Mouse (Mus musculus) adrenal gland, adult 18-20 months (tissue): ENCODE measurements around the gene Ociad1. TPM values are rescaled to one million over a fixed set of nuclear protein-coding genes. Genes with fewer than 3 reads are reported as not detected.
"Not testable (repeated sequence)": the region's sequence is repeated elsewhere in the genome, so short reads cannot be mapped to it uniquely, and the experiment has no call there.

Experiments
- DNase-seq, 2 experiments: peaks; one replicate each; pipeline ENCODE4 v3.0.0; 2021 to 2022; ENCODE audit warnings: low spot score in 2 of 2
- total RNA-seq, 2 experiments: library from RNA; stranded (reverse); gene quantifications; 1 replicate in 1 of 2; 2 replicates in 1 of 2; pipeline ENCODE4 v1.2.3; 2021

The Ociad1 gene
- total RNA-seq, 2 experiments from 2014 or later: 245 to 250 TPM

DNA sequence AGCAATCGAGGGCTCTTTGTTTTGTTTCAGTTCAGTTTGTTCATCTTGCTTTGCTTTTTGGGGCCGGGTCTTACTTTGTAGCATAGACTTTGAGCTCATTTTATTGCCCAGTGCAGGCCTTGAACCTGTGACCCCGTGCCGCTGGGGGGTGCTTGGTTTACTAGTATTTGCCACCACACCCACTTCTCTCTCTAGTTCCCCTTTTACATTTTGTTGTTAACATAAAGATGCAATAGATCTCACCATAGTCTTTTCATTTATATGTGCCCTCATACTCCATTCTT lies 12.1 kb upstream of the Ociad1 start:
- no peak for DNase-seq

DNA sequence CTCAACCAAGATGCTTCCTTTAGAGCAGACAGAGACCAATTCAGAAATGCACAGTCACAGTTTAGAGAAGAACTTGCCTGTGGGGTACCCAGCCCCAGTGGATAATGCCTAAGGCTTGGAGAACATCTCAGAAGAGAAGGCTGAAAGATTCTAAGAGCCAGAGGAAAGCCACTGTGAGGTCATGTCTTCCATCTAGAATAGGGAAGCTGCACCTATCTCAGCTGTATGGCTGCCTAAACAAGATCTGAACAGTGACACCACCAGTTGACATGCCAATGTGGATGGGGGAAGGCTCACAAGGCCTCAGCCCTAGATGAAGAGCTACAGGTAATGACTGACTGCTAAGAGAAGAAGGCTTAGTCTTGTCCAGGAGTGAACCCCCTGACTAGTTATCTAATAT lies 8.5 kb upstream of the Ociad1 start:
- no peak for DNase-seq

DNA sequence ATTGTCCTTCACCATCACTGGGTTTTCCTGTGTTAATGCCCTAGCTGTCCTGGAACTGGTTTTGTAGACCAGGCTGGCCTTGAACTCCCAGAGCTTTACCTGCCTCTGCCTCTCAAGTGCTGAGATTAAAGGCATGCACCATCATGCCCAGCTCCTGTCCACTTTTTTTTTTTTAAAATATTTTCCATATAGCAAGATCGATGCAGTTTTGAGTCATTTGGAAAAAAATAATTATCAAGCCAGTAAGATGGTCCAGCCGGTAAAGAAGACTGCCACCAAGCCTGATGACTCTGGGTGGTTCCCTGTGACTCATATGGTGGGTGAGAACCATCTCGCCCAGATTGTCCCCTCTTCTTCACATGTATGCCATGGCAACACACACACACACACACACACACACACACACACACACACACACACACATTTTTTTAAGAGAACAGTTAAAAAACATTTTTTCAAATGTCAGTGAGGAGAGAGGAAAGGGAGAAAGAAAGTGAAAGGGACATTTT lies 7.1 kb upstream of the Ociad1 start:
- no peak for DNase-seq

DNA sequence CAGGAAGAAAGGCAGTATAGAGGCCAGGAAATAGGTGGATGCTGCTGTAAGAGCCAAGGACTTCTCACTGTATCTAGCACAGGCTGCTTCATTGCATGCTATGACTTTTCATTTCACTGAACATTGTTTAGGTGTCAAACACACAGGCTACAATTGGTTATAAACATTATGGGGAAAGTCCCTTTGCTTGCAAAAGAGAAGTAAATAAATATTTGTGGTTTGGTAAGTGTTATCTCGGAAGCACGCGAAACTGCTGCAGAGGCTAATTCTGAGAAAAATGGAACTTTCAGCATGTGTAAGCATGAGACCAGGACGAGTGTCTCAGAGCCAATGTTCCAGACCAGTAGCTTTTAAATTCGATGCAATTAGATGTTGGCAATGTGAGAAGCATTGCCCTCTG lies 6.0 kb upstream of the Ociad1 start:
- DNase-seq: no peak

DNA sequence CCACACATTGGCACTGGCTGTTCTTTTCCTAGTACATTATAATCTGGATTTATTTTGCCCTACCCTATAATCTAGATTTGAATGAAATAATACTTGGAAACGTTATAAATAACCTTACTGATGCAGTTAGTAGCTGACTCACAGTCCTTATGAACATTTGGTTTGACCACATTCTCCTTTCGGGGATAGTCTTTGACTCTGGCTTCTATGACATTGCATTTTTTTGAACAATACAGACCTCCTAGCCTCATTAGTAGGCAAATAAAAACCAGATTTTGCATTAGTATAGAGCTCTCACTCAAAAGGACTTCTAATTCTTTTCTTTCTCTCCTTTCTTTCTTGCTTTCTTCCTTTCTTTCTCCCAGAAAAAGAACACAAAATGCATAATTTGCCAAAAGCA lies 2.7 kb upstream of the Ociad1 start:
- no peak for DNase-seq

DNA sequence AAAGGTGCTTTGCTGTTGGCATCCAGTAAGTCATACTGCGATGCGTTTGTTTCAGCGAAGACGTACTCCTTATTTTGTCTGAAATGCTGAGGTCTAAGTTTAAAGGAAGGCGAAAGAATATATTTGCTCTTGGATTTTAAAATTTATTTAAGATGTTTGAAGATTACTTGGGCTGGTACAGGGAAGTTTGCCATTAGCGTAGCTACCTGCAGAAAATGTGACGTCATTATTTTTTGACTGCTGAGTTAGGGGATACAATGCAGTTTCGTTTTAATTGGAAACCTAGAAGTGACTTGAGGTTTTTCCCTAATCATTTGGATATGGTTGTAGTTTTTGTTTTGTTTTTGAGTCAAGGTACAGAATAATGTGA lies 859 bp downstream of the Ociad1 start:
- no peak for DNase-seq

DNA sequence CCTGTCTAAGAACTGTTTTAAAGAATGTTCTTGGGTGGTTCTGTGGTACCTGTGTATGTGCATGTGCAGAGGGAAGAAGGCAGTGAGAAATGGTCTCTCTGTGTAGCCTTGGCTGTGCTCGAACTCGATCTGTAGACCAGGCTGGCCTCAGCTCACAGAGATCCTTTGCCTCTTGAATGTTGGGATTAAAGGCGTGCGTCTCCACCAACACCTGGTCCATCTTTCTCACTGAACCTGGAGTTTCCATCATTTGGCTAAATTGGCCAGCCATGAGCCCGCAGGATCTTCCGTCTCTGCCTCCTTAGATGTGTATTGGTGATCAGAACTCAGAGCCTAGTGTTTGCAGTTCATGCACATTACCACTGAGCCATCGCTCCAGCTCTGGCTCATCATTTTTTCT lies 2.4 kb downstream of the Ociad1 start:
- DNase-seq: no peak

DNA sequence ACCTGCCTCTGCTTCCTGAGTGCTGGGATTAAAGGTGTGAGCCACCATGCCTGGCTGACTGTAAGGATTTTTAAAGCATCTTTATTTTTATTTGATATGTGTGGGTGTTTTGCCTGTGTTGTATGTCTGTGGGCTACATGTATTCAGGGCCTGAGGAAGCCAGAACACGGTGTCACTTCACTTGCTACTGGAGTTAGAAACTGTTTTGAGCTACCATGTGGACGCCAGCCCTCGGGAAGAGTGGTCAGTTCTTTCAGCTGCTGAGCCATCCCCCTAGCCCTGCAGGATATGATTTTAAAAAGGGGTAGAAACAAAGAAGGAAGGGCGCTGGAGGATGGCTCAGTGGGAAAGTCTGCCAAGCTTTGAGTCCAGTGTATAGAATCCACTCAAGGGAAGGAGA lies 3.3 kb downstream of the Ociad1 start:
- DNase-seq: no peak

DNA sequence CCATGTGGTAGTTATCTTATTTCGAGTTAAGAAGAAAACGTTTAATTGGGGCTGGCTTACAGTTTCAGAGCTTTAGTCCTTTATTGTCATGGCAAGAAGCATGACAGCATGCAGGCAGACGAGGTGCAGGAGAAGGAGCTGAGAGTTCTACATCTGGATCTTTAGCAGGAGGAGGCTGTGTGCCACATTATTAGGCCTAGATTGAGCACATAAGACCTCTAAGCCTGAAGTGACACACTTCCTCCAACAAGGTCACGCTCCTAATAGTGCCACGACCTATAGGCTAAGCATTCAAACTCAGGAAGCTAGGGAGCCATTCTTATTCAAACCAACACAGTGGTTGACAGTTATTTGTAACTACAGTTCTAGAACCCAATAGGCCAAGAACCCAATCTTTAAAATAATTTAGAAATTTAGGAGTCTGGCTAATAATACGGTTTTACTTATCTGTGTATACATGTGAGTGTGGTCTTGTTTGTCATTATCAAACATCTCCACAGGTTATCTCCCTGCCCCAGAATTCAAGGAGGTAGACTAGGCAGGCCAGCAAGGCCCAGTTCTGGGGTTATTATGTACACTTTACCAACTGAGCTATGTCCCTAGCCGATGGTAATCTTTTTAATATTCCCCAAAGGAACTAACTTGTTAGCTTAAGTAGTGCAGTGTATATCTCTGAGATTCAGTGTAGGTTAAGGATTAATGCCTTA lies 9.2 kb downstream of the Ociad1 start:
- DNase-seq: no peak

DNA sequence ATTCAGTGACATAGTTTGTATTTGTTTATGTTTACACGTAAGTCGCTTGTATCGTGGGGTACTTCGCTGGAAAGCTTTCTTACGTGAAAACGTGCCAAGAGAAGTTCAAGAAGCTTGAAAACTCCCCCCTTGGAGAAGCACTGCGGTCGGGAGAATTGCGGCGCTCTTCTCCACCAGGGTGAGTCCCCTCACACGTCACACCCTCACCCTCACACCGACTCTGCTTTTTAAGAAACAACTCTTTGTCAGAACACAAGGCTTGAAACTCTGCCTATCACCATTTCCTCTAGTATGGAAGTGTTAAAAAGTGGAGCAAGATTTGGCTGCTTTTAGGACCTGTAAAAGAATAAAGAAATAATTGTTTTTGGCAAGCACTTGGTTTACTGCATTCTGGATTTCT lies 11.9 kb downstream of the Ociad1 start:
- no peak for DNase-seq

DNA sequence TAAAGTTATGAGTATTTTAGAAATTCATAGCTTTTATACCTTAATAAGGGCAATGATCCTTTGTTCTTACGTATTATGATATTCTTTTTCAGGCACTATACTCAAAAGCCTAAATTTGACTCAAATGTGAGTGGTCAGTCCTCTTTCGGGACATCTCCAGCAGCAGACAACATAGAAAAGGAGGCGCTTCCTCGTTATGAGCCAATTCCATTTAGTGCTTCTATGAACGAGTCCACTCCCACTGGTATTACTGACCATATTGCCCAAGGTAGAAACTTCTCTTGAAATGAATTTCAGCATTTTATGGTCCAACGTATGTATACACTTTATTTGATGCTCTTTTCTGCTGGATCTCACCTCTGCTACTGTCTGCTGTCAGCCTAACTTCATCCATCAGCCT lies 13.9 kb downstream of the Ociad1 start:
- DNase-seq: no peak

DNA sequence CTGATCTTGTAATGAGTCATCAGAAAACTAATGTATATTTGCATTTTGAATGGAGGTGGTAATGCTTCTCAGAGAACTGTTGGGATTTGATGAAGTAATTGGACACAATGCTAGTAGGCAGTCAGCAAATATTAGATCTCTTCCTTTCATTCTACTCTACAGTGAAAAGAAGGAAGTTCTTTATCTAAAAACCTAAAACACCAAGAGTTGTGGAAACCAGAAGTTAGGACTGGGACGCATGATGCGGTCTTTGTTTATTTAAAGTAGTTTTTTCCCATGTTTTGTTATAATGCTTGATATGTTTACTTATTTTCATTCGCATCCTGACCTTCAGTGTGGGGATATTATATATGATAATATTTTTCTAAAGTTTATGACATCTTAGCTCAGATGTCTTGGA lies 14.7 kb downstream of the Ociad1 start:
- DNase-seq: no peak

DNA sequence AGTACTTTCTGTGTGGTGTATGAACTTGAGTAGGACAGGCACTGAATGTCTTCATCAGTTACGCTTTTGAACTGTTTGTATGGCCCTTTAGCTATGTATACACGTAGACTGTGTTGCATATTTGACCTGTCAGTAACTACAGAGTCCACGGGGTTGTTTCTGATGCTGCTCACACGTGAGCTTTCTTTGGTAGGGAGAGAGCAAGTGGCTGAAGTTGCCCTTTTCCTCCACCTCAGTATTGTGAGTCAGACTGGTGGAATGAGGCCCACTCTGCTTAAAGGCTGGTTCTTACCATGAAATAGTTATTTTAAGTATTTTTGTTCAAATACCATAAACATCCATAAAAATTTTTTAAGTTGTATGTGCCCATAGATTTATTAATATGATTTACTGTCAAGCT lies 16.9 kb downstream of the Ociad1 start:
- DNase-seq: no peak

DNA sequence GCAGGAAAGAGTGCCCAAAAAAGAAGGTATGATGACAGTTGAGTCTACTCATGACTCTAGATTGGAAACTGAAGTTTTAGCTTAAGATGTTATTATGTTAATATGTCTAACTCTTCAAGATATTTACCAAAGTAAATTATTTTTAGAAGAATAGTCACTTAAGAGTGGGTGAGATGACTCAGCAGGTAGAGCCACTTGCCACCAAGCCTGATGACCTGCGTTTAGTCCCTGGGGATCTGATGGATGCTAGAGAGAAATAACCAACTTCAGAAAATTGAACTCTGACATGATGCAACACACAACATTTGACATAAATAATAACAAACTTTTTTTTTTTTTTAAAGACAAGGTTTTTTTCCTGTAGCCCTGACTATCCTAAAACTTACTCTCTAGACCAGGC lies 17.8 kb downstream of the Ociad1 start:
- no peak for DNase-seq

DNA sequence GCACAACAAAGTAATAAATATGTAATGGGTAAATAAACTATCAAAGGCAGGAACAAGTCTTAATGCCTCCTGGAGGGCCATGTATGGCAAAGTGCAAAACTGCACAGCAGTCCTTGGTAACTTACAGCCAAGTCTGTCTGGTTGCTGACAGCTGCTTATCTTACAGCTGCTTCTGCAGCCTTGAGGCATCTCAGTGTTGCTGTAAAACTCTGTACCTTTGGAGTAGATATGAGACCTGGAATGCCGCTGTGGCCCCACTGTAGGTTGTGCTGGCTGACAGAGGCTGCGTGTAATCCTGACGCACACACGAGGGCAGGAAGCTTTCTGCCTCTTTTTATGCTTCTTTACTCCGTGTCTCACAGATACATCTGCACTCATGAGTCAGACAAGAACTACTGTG lies 18.9 kb downstream of the Ociad1 start:
- no peak for DNase-seq

DNA sequence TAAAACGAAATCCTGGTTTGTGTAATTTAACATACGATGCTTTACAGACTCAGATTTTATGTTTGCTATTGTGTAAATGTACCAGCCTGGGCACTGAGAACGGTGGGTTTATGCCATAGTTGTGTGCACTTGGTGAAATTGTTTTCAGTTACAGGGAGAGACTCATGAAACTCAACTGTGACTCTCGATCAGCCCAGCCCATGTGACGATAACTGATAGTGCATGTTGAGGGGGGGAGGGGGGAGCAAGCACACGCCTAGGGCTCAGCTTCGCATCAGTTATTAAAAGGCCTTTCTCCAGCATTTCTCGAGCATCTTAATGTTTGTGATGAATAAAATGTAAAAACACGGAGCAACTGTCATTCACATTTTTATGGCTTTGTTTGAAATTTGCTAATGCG lies 21.0 kb downstream of the Ociad1 start:
- no peak for DNase-seq

DNA sequence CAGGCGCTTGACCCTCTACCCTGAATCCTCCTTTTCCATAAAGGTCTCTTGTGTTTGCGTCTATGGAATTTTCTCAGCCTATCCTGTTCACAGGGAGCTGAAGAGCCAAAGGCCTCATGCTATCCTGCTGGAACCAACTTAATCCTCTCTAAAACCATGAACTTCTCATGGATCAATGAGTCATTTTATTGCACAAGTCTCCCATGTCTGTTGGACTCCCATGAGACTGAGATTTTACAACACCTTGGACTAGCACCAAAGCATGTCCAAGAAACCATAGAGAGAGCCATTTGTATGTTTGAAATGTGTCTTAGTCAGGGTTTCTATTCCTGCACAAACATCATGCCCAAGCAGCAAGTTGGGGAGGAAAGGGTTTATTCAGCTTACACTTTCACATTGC lies 22.1 kb downstream of the Ociad1 start:
- DNase-seq: no peak

DNA sequence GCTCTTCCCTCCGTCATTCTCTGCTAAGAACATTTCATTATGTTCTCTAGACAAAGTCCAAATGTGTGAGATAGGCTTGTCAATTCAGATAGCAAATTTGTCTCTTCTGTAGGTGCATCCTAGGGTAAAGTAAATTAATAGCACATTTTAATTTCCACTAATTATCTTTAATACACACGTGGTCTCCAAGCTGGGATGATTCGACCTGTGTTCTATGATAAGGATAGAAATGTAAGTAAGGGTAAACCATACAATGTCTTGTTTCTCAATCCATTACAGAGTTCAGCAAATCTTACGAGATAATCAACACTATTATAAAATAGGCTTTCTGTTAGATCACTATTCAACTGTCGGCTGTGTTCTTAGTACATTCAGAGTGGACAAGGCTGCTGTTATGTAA lies 26.7 kb downstream of the Ociad1 start:
- no peak for DNase-seq

DNA sequence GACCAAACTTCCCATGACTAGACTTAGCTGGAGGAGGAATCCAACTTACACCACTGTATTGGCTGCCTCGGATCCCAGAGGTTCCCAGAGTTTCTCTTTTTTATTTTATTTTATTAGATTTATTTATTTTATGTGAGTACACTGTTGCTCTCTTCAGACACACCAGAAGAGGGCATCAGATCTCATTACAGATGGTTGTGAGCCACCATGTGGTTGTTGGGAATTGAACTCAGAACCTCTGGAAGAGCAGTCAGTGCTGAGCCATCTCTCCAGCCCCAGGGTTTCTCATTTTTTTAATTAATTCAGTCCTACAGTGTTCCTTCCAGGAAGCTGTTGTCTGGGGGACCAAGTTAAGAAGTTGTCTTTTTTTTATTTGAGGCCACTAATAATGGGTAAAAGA lies 30.1 kb downstream of the Ociad1 start:
- DNase-seq: not testable (repeated sequence)

DNA sequence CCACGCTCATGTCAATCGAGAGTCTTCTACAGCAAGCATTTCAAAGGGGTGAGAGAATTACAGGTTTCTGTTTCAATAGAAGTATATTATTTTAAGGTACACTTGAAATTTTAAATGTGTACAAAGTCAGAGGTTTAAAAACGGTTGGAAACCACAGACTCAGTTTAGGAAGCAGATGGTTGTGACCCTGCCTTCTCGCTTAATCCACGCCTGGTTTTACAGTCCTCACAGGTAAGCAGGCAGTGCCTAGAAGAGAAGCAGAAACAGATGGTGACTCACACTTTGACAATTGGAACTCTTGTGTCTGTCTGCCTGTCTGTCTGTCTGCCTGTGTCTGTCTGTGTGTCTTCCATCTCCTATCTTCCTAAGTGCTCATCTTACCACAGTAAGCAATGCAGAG lies 31.0 kb downstream of the Ociad1 start:
- no peak for DNase-seq

DNA sequence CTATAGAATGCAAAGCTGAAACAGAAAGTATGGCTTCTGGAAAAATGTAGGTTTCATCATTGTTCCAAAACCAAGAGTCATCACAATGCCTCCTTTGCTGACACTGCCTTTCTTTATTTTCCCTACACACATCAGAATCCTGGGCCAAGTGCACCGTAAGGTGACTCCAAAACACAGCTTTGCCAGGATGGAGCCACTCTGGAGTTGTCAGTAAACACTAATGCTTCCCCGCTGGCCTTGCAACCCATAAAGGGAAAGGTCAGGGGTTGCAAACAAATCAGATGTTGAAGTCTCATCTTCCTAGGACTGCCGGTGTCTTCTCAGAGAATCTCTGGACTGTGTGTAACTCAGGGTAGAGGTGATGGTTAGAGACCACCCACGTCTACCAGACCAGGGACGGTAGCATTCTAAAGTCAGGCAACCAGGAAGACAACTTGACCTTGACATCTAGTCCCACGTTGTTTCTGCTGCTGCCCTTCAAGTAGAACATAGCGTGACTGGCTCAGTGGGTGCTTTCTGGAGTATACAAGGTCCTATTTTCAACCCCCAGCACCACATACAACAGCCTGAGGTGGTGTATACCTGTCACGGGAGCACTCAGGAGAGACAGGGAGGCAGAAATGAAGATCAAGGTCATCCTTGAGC lies 32.1 kb downstream of the Ociad1 start:
- DNase-seq: no peak

DNA sequence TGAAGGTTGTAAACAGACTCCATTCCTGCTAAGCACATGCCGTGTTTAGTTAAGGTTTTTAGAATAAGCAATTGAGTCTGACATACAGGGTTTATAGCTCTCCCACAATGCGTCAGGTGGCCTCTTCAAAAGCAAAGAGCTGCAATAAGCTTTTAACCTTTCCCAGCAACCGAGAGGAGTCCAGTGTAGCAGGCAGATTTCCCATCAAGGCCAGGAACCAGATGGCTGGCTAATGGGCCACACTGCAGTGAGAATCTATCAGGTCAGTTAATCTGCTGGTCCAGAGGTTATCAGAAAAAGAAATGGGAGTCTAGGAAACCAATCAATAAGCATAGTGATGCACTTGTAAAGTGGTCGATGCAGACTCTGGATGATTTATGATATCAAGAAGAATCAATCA lies 38.4 kb downstream of the Ociad1 start:
- DNase-seq: no peak

DNA sequence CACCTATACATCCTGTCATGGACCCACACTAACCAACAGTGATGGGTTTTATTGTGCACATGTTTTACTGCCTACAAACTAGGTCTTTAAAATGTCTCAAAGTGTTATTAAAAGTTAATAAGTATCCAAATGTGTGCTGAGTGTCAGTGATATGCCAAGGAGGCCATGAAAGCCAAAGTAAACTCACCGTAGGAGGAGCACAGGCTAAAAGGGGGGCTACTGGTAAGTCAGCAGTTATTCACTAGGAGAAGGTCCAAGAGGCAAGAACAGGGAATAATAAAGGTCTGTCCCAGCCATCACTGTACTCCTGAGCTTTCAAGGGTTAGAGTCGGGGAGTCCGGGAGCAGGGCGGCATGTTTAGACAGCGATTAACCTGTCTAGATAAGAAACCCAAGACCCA lies 43.9 kb downstream of the Ociad1 start:
- DNase-seq: no peak
